Mouse (Mus musculus) midbrain, postnatal 0 days (tissue): ENCODE results near the gene Gm14214. TPM values are rescaled to one million over a fixed set of nuclear protein-coding genes. Genes with fewer than 3 reads are reported as not detected.

ENCODE experiments used
- ATAC-seq: fragments of 200-750 bp; cut with Nextera tagmentation; 2 replicates; pipeline ENCODE4 v1.8.0; 2017; ENCODE audit warnings: moderate number of reproducible peaks, mild to moderate bottlenecking, moderate TSS enrichment, moderate library complexity; ENCODE audit not compliant: low FRiP score
- DNase-seq: peaks from one replicate; pipeline ENCODE4 v3.0.0-alpha.2; 2015; ENCODE audit warnings: low spot score
- H3K27ac ChIP-seq: fragments of 300-500 bp; sonication (generic); 2 replicates; pipeline ENCODE4 v1.5.1; 2014; ENCODE audit warnings: low read depth, mild to moderate bottlenecking, low read length, mixed read lengths
- H3K27me3 ChIP-seq: fragments of 300-500 bp; sonication (generic); 2 replicates; pipeline ENCODE4 v1.6.1; 2014; ENCODE audit warnings: low read length, control low read depth, mixed read lengths; ENCODE audit not compliant: insufficient read depth
- H3K36me3 ChIP-seq: fragments of 300-500 bp; sonication (generic); 2 replicates; pipeline ENCODE4 v1.6.1; 2014; ENCODE audit warnings: low read length, control low read depth, mixed read lengths; ENCODE audit not compliant: insufficient read depth
- H3K4me1 ChIP-seq: fragments of 300-500 bp; sonication (generic); 2 replicates; pipeline ENCODE4 v1.6.1; 2014; ENCODE audit warnings: mild to moderate bottlenecking, control low read depth, antibody characterized with exemption, low read length, mixed read lengths; ENCODE audit not compliant: insufficient read depth
- H3K4me2 ChIP-seq: fragments of 300-500 bp; sonication (generic); 2 replicates; pipeline ENCODE4 v1.6.1; 2014; ENCODE audit warnings: low read depth, mild to moderate bottlenecking, low read length, mixed read lengths; ENCODE audit not compliant: poor library complexity, severe bottlenecking
- H3K4me3 ChIP-seq: fragments of 300-500 bp; sonication (generic); 2 replicates; pipeline ENCODE4 v1.5.1; 2014; ENCODE audit warnings: low read depth, mild to moderate bottlenecking, low read length, moderate library complexity
- H3K9ac ChIP-seq: fragments of 300-500 bp; sonication (generic); replicated peaks from 2 replicates; pipeline ENCODE4 v1.6.1; 2014; ENCODE audit warnings: mild to moderate bottlenecking, low read length, moderate library complexity, mixed read lengths; ENCODE audit not compliant: poor library complexity, severe bottlenecking
- H3K9me3 ChIP-seq: fragments of 300-500 bp; sonication (generic); 2 replicates; pipeline ENCODE4 v1.6.1; 2016; ENCODE audit warnings: low read length, control low read depth
- CTCF ChIP-seq: IDR thresholded peaks from 2 replicates; pipeline ENCODE4 v1.5.1; 2016; ENCODE audit warnings: antibody characterized with exemption, mild to moderate bottlenecking
- WGBS: fragments of 180-500 bp; shearing (Covaris S2); extraction: QIAGEN DNeasy Blood & Tissue Kit; methylation state at CpG from one replicate; pipeline ENCODE4 v1.1.7; 2014; 5-methylcytosine and 5-hydroxymethylcytosine counted together
- polyA plus RNA-seq: library from polyadenylated mRNA; unstranded; fragments of >200 nt; fragmentation: Nextera tagmentation; extraction: Ambion mirVana; gene quantifications from 2 replicates; pipeline ENCODE4 v1.2.1, GENCODE M21; 2015
- total RNA-seq: library from RNA; depleted of rRNA; stranded (reverse); fragments of >200 nt; gene quantifications from 2 replicates; pipeline ENCODE4 v1.2.3, GENCODE M21; 2014

Gene Gm14214
- total and polyA plus RNA-seq, 2 experiments from 2014 or later, result not detected

GRCm38 (mm10) chr2:154757691-154758090, 12.1 kb downstream of the Gm14214 start:
- TF ChIP-seq CTCF, result no peak
- ATAC-seq (no peak), DNase-seq (no peak)
- no peak overlapping the region for H3K4me2 ChIP-seq
- WGBS, result 87% methylated on average over 5 of the region's 5 CpGs
- no peak overlapping the region for H3K27ac ChIP-seq
- H3K4me1 ChIP-seq, result no peaks in the 10 kb centered on the region
- no peaks in the 10 kb centered on the region for H3K27me3 ChIP-seq
- H3K4me3 ChIP-seq, result no peak overlapping the region
- H3K36me3 ChIP-seq, result no peaks in the 10 kb centered on the region
- no peak overlapping the region for H3K9ac ChIP-seq
- H3K9me3 ChIP-seq, result no peaks in the 10 kb centered on the region

- no peak for ATAC-seq
- Histone ChIP-seq H3K4me3 (no peak overlapping the region), H3K9me3 (no peaks in the 10 kb centered on the region), H3K36me3 (no peaks in the 10 kb centered on the region), H3K4me1 (no peaks in the 10 kb centered on the region), H3K9ac (no peak overlapping the region), H3K4me2 (no peak overlapping the region), H3K27ac (no peak overlapping the region), H3K27me3 (no peaks in the 10 kb centered on the region)
- peak; percentile 38; the same call in 1 of the 2 replicates for TF ChIP-seq CTCF
- WGBS, result 67% methylated on average over 6 of the region's 6 CpGs
- DNase-seq, result no peak
These were observed 14.0 kb downstream of the Gm14214 start for GRCm38 (mm10) chr2:154755791-154756190.

GRCm38 (mm10) chr2:154754068-154754560, 15.7 kb downstream of the Gm14214 start:
- Histone ChIP-seq H3K9ac (no peak overlapping the region), H3K4me2 (no peak overlapping the region), H3K27ac (no peak overlapping the region), H3K27me3 (no peaks in the 10 kb centered on the region), H3K36me3 (no peaks in the 10 kb centered on the region), H3K4me3 (no peak overlapping the region), H3K4me1 (no peaks in the 10 kb centered on the region), H3K9me3 (no peaks in the 10 kb centered on the region)
- TF ChIP-seq CTCF, result no peak
- no peak for DNase-seq
- WGBS, result 86% methylated on average over 2 of the region's 2 CpGs
- ATAC-seq, result no peak

- no peak for TF ChIP-seq CTCF
- 57% methylated on average over 8 of the region's 8 CpGs for WGBS
- Histone ChIP-seq H3K36me3 (no peaks in the 10 kb centered on the region), H3K27ac (no peak overlapping the region), H3K4me1 (no peaks in the 10 kb centered on the region), H3K4me3 (no peak overlapping the region), H3K27me3 (no peaks in the 10 kb centered on the region), H3K9me3 (no peaks in the 10 kb centered on the region), H3K4me2 (no peak overlapping the region), H3K9ac (no peak overlapping the region)
- no peak for DNase-seq
- no peak for ATAC-seq
These were observed 17.9 kb downstream of the Gm14214 start for GRCm38 (mm10) chr2:154751924-154752323.

GRCm38 (mm10) chr2:154749046-154750036, 20.5 kb downstream of the Gm14214 start:
- Histone ChIP-seq H3K4me2 (no peak overlapping the region), H3K27me3 (no peaks in the 10 kb centered on the region), H3K9ac (no peak overlapping the region), H3K27ac (0 out of 2 replicates have a peak overlapping the region, but pooled peaks have one; percentile 26), H3K36me3 (no peaks in the 10 kb centered on the region), H3K9me3 (no peaks in the 10 kb centered on the region), H3K4me1 (no peaks in the 10 kb centered on the region), H3K4me3 (no peak overlapping the region)
- ATAC-seq, result no peak
- WGBS, result 48% methylated on average over 23 of the region's 23 CpGs
- DNase-seq, result peak; percentile 86
- TF ChIP-seq CTCF, result no peak

- no peak for ATAC-seq
- no peak overlapping the region for H3K9ac ChIP-seq
- no peaks in the 10 kb centered on the region for H3K27me3 ChIP-seq
- H3K9me3 ChIP-seq, result no peaks in the 10 kb centered on the region
- no peak overlapping the region for H3K4me2 ChIP-seq
- no peak for DNase-seq
- no peaks in the 10 kb centered on the region for H3K4me1 ChIP-seq
- H3K36me3 ChIP-seq, result no peaks in the 10 kb centered on the region
- WGBS, result 93% methylated on average over 2 of the region's 2 CpGs
- TF ChIP-seq CTCF, result peak; percentile 47
- no peak overlapping the region for H3K4me3 ChIP-seq
- H3K27ac ChIP-seq, result no peak overlapping the region
These were observed 21.4 kb downstream of the Gm14214 start for GRCm38 (mm10) chr2:154748383-154748782.
